Mouse (Mus musculus): ENCODE data around the gene Sgpl1.

Gene Sgpl1

DNA sequence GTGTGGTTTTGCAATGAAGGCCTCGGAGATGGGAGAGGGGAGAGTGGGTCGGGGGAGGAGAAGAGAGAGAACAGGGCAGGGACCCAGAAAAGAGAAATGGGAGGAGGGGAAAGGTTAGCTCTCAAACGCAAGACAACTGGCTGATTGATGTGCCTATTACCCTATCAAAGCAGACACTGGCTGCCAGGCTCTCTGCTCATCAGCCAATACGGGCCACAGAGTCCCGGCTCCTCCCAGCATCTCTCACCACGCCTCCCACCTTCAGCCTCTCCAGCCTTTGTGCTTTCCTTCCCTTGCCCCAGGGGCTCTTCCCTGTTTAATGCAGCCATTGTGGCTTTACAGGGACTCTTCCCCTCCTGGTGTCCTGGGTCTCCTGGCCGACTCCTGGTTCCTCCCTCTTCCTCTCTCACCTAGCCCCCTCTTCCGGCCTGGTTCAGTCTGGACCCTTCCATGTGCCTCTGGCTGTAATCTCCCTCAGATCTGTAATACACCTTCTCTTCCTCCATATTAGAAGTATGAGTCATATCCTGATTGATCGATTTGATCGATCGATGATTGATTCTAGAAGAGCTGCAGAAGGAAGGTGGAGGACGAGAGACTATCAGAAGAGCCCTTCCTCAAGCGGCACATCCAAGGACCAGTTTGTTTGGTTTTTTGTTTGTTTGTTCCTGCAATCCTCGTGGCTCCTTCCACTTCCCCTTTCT lies 67.1 kb downstream of the Sgpl1 start:
- peak; percentile 72 to 86 for DNase-seq

GRCm38 (mm10) chr10:61075607-61076006 lies 71.9 kb downstream of the Sgpl1 start:
- no peak for DNase-seq

- DNase-seq: no peak
Measured at GRCm38 (mm10) chr10:61074643-61075042, 72.9 kb downstream of the Sgpl1 start.

- DNase-seq: peak; percentile 63 to 65
Measured at GRCm38 (mm10) chr10:61072324-61072723, 75.2 kb downstream of the Sgpl1 start.

DNA sequence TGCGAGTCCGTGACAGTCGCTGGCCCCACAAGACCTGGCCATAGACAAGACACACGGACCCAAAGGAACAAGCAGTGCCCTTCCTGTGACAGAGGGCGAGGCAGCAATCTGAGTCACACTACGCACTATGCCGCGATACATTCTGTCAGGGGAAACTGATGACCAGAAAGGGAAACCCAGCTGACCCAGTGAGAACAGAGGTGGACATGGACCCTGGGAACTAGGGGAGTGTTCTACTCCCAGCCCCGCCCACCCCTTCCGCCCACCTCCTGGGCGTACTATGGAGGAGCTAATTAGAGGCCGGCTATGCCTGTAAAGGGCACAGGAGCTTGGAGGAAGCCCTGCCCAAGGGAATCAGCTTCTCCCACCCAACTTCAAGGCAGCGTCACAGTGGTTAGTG lies 78.3 kb downstream of the Sgpl1 start:
- no peak for DNase-seq

DNA sequence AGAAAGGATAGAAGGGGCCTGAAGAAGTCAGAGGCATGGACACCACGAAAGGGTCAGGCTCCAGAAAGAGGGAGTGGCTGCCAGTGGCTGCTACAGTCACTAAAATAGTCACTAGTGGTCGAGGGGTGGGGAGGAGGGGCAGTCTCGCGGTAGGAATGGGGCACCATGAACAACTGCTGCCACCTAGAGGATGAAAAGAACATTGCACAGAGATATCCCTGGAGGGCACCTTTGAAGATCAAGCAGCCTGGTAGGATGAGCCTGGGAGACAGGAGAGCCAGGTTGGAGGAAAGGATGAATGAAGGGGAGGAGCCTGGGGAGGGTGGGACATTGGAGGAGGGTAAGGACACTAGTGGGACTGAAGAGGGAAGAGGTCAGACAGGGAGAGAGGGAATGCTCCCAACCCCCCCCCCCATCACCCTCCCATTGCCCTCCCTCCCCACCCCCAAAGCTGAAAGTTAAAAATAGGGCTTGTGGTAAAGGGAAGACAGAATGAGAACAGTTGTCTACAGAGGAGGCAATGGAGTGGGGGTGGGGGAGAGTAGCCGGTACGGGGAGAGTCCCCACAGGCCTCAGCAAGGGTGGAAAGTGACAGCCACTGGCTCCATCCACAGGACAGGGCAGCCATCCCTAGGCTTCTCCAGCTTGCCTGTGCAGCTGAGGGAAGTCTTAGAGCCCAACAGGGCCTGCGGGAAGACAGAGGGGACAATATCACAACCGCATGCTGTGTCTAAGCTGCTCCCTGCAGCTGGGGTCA lies 78.9 kb downstream of the Sgpl1 start:
- DNase-seq: peak; percentile 59 to 67

DNA sequence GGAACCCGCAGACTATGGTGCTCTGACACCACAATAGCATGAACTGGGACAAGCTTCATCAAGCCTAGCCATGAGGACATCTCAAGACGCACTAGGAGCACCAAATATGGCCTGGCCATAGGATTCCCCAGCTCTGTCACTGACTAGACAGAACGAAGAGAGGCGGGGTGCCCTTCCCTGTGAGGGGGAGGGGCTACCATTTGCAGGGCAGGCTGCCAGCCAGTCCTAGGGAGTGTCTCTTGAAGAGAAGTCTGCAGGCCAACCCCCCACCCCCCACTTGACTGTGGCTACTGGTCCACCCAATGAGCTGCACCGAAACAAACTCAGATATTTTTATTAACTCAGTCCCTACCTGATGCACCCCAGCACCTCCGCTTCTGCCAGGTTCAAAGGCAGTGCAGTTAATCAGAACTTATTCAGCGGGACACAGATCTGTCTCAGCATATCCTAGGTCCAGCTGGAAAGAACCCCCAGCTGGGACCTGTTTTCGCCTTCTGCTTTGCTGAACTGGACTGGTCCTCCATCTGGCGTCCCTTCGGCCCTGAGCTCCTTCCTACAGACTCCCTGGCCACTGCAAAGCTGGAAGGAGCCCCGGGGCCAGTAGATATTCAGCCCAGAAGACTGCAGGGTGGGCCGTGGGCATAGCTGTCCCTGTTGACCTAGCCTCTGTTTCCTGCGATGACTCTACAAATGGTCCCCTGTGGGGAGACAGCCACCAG lies 82.1 kb downstream of the Sgpl1 start:
- DNase-seq: no peak

GRCm38 (mm10) chr10:61064635-61065034 lies 82.9 kb downstream of the Sgpl1 start:
- no peak for DNase-seq

- no peak for DNase-seq
Measured at GRCm38 (mm10) chr10:61063271-61063864, 84.1 kb downstream of the Sgpl1 start.

GRCm38 (mm10) chr10:61059543-61060110 lies 87.9 kb downstream of the Sgpl1 start:
- DNase-seq: peak in 1 of 2 experiments; percentile 13

DNA sequence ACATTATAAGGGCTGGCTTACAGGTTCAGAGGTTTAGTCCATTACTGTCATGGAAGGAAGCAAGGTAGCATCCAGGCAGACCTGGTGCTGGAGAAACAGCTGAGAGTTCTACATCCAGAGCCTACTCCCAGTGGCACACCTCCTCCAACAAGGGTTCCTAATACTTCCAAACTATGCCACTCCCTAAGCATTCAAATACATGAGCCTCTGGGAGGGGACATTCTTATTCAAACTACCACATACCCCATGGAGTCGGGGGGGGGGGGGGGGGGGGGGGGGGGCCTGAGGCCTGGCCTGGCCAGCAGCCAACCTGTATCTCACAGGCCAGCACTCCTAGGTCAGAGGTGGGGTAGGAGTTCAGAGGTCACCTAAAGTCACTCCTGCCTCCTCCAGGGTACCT lies 88.4 kb downstream of the Sgpl1 start:
- DNase-seq: no peak

DNA sequence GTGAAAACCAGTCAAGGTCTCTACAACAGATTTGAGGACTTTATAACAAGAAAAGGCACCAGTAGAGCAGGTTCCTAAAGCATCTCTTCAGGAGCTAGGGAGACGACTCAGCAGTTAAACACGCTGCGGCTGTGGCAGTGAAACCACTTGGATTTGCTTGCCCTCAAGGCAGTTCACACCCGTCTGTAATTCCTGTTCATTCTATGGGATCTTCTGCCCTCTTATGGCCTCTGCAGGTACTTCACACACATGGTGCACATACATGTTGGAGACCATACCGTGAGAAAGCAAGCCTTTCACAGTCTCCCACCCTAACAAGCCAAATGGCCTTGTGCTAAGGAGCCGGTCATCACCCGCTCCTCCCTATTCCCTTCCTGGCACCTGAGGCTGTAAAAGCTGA lies 90.8 kb downstream of the Sgpl1 start:
- no peak for DNase-seq

- peak; percentile 54 to 83 for DNase-seq
Measured at GRCm38 (mm10) chr10:61051993-61052613, 95.4 kb downstream of the Sgpl1 start.
